Mouse (Mus musculus) myocyte (in vitro differentiated cells): Measurements from ENCODE around the gene Rbm7.

Experiments
- E2F4 ChIP-seq: IDR thresholded peaks from one replicate; pipeline ENCODE4 v1.6.1; 2011; ENCODE audit warnings: mild to moderate bottlenecking, control low read depth, moderate library complexity; ENCODE audit not compliant: insufficient read depth
- POLR2A ChIP-seq: IDR thresholded peaks from one replicate; pipeline ENCODE4 v1.6.1; 2011; ENCODE audit warnings: low read depth, mild to moderate bottlenecking, control low read depth, moderate library complexity; ENCODE audit not compliant: insufficient read length
- POLR2AphosphoS2 ChIP-seq: IDR thresholded peaks from one replicate; pipeline ENCODE4 v1.6.1; 2011; ENCODE audit warnings: low read depth, control low read depth; ENCODE audit not compliant: insufficient read length
- USF1 ChIP-seq: IDR thresholded peaks from one replicate; pipeline ENCODE4 v1.6.1; 2011; ENCODE audit warnings: low read depth, mild to moderate bottlenecking, control low read depth, moderate library complexity

DNA sequence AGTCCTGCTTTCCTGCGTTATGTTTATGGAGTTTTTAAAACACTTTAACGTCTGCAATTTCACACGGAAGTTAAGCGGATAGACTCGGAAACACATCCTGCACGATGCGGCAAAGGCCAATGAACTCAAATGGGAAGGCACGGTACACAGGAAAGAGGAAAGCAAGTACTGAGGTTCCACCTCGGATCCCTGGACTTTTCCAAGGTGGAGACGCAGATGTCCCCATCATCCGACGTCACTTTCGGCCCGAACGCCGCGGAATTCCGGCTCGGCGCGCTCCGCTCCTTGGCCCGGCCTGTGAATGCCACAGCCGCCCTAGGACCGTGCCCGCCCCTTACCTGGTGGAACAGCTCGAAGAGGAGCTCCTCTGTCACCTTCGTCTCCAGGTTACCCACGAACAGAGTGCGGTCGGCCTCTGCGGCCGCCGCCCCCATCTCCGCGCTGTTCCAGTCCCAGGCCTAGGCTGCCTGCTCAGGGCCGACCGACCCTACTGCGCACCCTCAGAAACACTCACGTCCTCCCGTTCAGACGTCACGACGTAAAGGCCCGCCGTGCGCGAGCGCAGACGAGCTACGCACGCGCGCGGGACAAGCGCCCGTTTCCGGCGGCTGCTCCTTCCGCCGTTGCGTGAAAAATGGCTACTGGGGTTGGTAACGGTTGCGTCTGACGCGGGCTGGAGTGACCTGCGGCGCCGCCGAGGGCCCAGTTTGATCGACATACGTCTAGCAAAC, at the start of gene Rbm7, which contains the start of gene Gm5617:
- TF ChIP-seq POLR2A, result peak; percentile 91
- TF ChIP-seq E2F4, result no peak
- TF ChIP-seq USF1, result no peak
- peak; percentile 86 for TF ChIP-seq POLR2AphosphoS2
